22 mouse cellular contexts compared by ENCODE assay signal in genomic region chr9:10073401-10073800, GRCm38 (mm10).
A peak's percentile ranks its signal among the peaks of the same experiment; 100 is the strongest.
DNase-seq lines count a peak whose midpoint lies in the region; ATAC-seq and TF ChIP-seq lines count a peak whose summit lies in the region.
"Had no signal": no experiment of that assay in that cellular context is flagged by ENCODE, and none has a peak within 500 bp of the region (broad histone marks: within the 10 kb centered on the region; RNA-seq: fewer than 3 reads in every experiment).

No protein-coding gene starts in this region.

- H3K79me2 ChIP-seq in heart, adult 2 months (replicated peaks; ENCODE audit: control insufficient read depth, insufficient read depth, low read length) = no peaks in the 10 kb centered on the region

- H3K27me3 ChIP-seq in kidney, embryonic 14.5 days (ENCODE audit: control insufficient read depth, insufficient read depth, low read length) = no peaks in the 10 kb centered on the region
- H3K27me3 ChIP-seq in heart, adult 2 months (ENCODE audit: control insufficient read depth, insufficient read depth, low read length) = no peaks in the 10 kb centered on the region
- H3K27me3 ChIP-seq: forebrain, embryonic 13.5 days; hindbrain, embryonic 12.5 days; hindbrain, embryonic 15.5 days had no signal

- no peaks in the 10 kb centered on the region for H3K4me1 ChIP-seq in kidney, embryonic 14.5 days (ENCODE audit: control insufficient read depth, insufficient read depth, low read length)
- no peaks in the 10 kb centered on the region for H3K4me1 ChIP-seq in heart, adult 2 months (ENCODE audit: control insufficient read depth, insufficient read depth, low read length)
- H3K4me1 ChIP-seq: hindbrain, embryonic 12.5 days; hindbrain, embryonic 15.5 days had no signal

- TF ChIP-seq EP300 in heart, adult 2 months (IDR thresholded peaks at IDR 0.05; ENCODE audit: insufficient read depth, low read depth, low read length) = no peak

- no peak overlapping the region for H3K9ac ChIP-seq in kidney, embryonic 14.5 days (ENCODE audit: low read depth, low read length)
- H3K9ac ChIP-seq in heart, adult 2 months (ENCODE audit: low read depth, low read length) = no peak overlapping the region
- H3K9ac ChIP-seq: forebrain, embryonic 13.5 days; hindbrain, embryonic 12.5 days; hindbrain, embryonic 15.5 days had no signal

- H3K9me3 ChIP-seq in kidney, embryonic 14.5 days (ENCODE audit: control insufficient read depth, low read length) = no peaks in the 10 kb centered on the region
- H3K9me3 ChIP-seq: forebrain, embryonic 10.5 days; forebrain, embryonic 13.5 days; hindbrain, embryonic 12.5 days; hindbrain, embryonic 15.5 days had no signal

- no peak for ATAC-seq in kidney, embryonic 14.5 days (ENCODE audit: low FRiP score, low TSS enrichment)
- ATAC-seq: activated CD4-positive, CD25-positive, alpha-beta regulatory T cell, adult 4 months; CD4-positive, CD25-positive, alpha-beta regulatory T cell, adult 4 months had no signal

- no peak for TF ChIP-seq POLR2A in brain, embryonic 14.5 days (IDR thresholded peaks at IDR 0.05; ENCODE audit: borderline replicate concordance, extremely low read depth, insufficient read depth, insufficient read length, poor library complexity, severe bottlenecking)
- TF ChIP-seq POLR2A in heart, adult 2 months (IDR thresholded peaks at IDR 0.05; ENCODE audit: insufficient read depth, low read depth, low read length) = no peak

- no peaks in the 10 kb centered on the region for H3K36me3 ChIP-seq in kidney, embryonic 14.5 days (ENCODE audit: control insufficient read depth, insufficient read depth, low read length)
- H3K36me3 ChIP-seq in heart, adult 2 months (ENCODE audit: control insufficient read depth, insufficient read depth, low read length) = no peaks in the 10 kb centered on the region
- H3K36me3 ChIP-seq: forebrain, embryonic 10.5 days; hindbrain, embryonic 12.5 days; hindbrain, embryonic 15.5 days had no signal

- no peak overlapping the region for H3K27ac ChIP-seq in kidney, embryonic 14.5 days (ENCODE audit: low read depth, low read length)
- H3K27ac ChIP-seq in heart, adult 2 months = no peak overlapping the region
- H3K27ac ChIP-seq: forebrain, embryonic 10.5 days; forebrain, embryonic 13.5 days; hindbrain, embryonic 12.5 days; hindbrain, embryonic 15.5 days had no signal

- intact Hi-C loops in heart, adult 2 months (cut with DNase I) = no loop called here

- TF ChIP-seq CTCF in brain, embryonic 14.5 days (IDR thresholded peaks at IDR 0.05; ENCODE audit: borderline replicate concordance, extremely low read depth, insufficient read depth, insufficient read length) = no peak
- no peak for TF ChIP-seq CTCF in heart, adult 2 months (IDR thresholded peaks at IDR 0.05)

- no peak overlapping the region for H3K4me2 ChIP-seq in kidney, embryonic 14.5 days (replicated peaks; ENCODE audit: low read depth, low read length)
- H3K4me2 ChIP-seq: forebrain, embryonic 13.5 days; heart, embryonic 11.5 days; hindbrain, embryonic 12.5 days; hindbrain, embryonic 15.5 days had no signal

- H3K4me3 ChIP-seq in kidney, embryonic 14.5 days (ENCODE audit: low read length) = no peak overlapping the region
- no peak overlapping the region for H3K4me3 ChIP-seq in heart, adult 2 months
- H3K4me3 ChIP-seq: forebrain, embryonic 10.5 days; forebrain, embryonic 13.5 days; hindbrain, embryonic 12.5 days; hindbrain, embryonic 15.5 days had no signal

- DNase-seq in kidney, adult 9 months = peak; percentile 5
- peak; percentile 14 for DNase-seq in Muller cell, postnatal 12 days (ENCODE audit: inconsistent ontology term)
- DNase-seq in brain, embryonic 14.5 days (ENCODE audit: low read depth) = peak; percentile 22
- DNase-seq in thymus, postnatal 10 days (ENCODE audit: low spot score in 2 of 2) = no peak
- DNase-seq in heart, adult 2 months = no peak
- DNase-seq: adrenal gland, postnatal 10 days; adrenal gland, postnatal 36 days; cerebellum, adult 11 months; cerebellum, adult 2 months; cerebellum, adult 9-11 months; cerebellum, postnatal 25 days; embryo, embryonic 11 days; gastrocnemius, postnatal 10 days; gastrocnemius, postnatal 36 days had no signal

- 70% methylated on average over 4 of the region's 4 CpGs for WGBS in kidney, embryonic 14.5 days
- 78% methylated on average over 4 of the region's 4 CpGs for WGBS in heart, adult 2 months

Comparison
In these comparisons a context has a peak if more than half of its experiments do, and no peak if none do; other contexts are left out.
1. DNase-seq: peak in kidney, adult 9 months (single experiment), Muller cell, postnatal 12 days (single experiment) and brain, embryonic 14.5 days (single experiment); none in thymus, postnatal 10 days (0 of 2) and heart, adult 2 months (0 of 2).